Mouse (Mus musculus) neural tube, embryonic 13.5 days (tissue): Measurements from ENCODE around the gene Msi2. TPM values are rescaled to one million over a fixed set of nuclear protein-coding genes. Genes with fewer than 3 reads are reported as not detected.

Source experiments
- ATAC-seq: fragments of 200-750 bp; cut with Nextera tagmentation; 2 replicates; pipeline ENCODE4 v1.8.0; 2017; ENCODE audit warnings: low read depth, mild to moderate bottlenecking, moderate TSS enrichment, moderate library complexity
- H3K27ac ChIP-seq: fragments of 300-500 bp; sonication (generic); replicated peaks from 2 replicates; pipeline ENCODE4 v1.5.1; 2015; ENCODE audit warnings: moderate library complexity, mild to moderate bottlenecking, inconsistent platforms
- H3K27me3 ChIP-seq: fragments of 300-500 bp; sonication (generic); 2 replicates; pipeline ENCODE4 v1.6.1; 2015; ENCODE audit warnings: mild to moderate bottlenecking, inconsistent platforms
- H3K36me3 ChIP-seq: fragments of 300-500 bp; sonication (generic); 2 replicates; pipeline ENCODE4 v1.6.1; 2015; ENCODE audit warnings: mild to moderate bottlenecking, inconsistent platforms
- H3K4me1 ChIP-seq: fragments of 300-500 bp; sonication (generic); replicated peaks from 2 replicates; pipeline ENCODE4 v1.6.1; 2015; ENCODE audit warnings: inconsistent platforms
- H3K4me2 ChIP-seq: fragments of 300-500 bp; sonication (generic); 2 replicates; pipeline ENCODE4 v1.6.1; 2015; ENCODE audit warnings: inconsistent platforms, mild to moderate bottlenecking, moderate library complexity
- H3K4me3 ChIP-seq: fragments of 300-500 bp; sonication (generic); 2 replicates; pipeline ENCODE4 v1.5.1; 2015; ENCODE audit warnings: mild to moderate bottlenecking, inconsistent platforms
- H3K9ac ChIP-seq: fragments of 300-500 bp; sonication (generic); 2 replicates; pipeline ENCODE4 v1.6.1; 2015; ENCODE audit warnings: moderate library complexity, mild to moderate bottlenecking, inconsistent platforms
- H3K9me3 ChIP-seq: fragments of 300-500 bp; sonication (generic); 2 replicates; pipeline ENCODE4 v1.6.1; 2016; ENCODE audit warnings: inconsistent platforms
- WGBS: fragments of 180-500 bp; shearing (Covaris S2); methylation state at CpG from one replicate; pipeline ENCODE4 v1.1.7; 2015; 5-methylcytosine and 5-hydroxymethylcytosine counted together
- polyA plus RNA-seq: library from polyadenylated mRNA; unstranded; fragments of >200 nt; fragmentation: Nextera tagmentation; extraction: Ambion mirVana; gene quantifications from 2 replicates; pipeline ENCODE4 v1.2.1, GENCODE M21; 2015

Gene Msi2
- polyA plus RNA-seq, 1 experiment from 2014 or later, result 20.9 TPM

GRCm38 (mm10) chr11:88327016-88327415 is 391.3 kb downstream of the Msi2 start:
- no peak overlapping the region for H3K4me2 ChIP-seq
- H3K4me1 ChIP-seq, result peaks cover 48% of the 10 kb centered on the region
- H3K27me3 ChIP-seq, result no peaks in the 10 kb centered on the region
- H3K4me3 ChIP-seq, result no peak overlapping the region
- H3K9me3 ChIP-seq, result no peaks in the 10 kb centered on the region
- no peak overlapping the region for H3K9ac ChIP-seq
- 2% methylated on average over 4 of the region's 4 CpGs for WGBS
- H3K36me3 ChIP-seq, result no peaks in the 10 kb centered on the region
- H3K27ac ChIP-seq, result peak overlapping the region; percentile 39; the same call in 1 of the 2 replicates
- peak; percentile 75; the same call in 1 of the 2 replicates for ATAC-seq

GRCm38 (mm10) chr11:88318850-88319249 is 399.5 kb downstream of the Msi2 start:
- H3K4me3 ChIP-seq, result no peak overlapping the region
- H3K27ac ChIP-seq, result no peak overlapping the region
- no peak overlapping the region for H3K4me2 ChIP-seq
- H3K9ac ChIP-seq, result no peak overlapping the region
- no peaks in the 10 kb centered on the region for H3K27me3 ChIP-seq
- H3K36me3 ChIP-seq, result no peaks in the 10 kb centered on the region
- no peaks in the 10 kb centered on the region for H3K9me3 ChIP-seq
- 80% methylated on average over 5 of the region's 5 CpGs for WGBS
- peaks cover 32% of the 10 kb centered on the region for H3K4me1 ChIP-seq
- ATAC-seq, result no peak

GRCm38 (mm10) chr11:88315393-88315792 is 402.9 kb downstream of the Msi2 start:
- no peak for ATAC-seq
- H3K4me1 ChIP-seq, result peaks cover 66% of the 10 kb centered on the region
- no peak overlapping the region for H3K4me3 ChIP-seq
- H3K27ac ChIP-seq, result no peak overlapping the region
- 91% methylated on average over 5 of the region's 5 CpGs for WGBS
- H3K36me3 ChIP-seq, result no peaks in the 10 kb centered on the region
- H3K9me3 ChIP-seq, result no peaks in the 10 kb centered on the region
- no peaks in the 10 kb centered on the region for H3K27me3 ChIP-seq
- no peak overlapping the region for H3K4me2 ChIP-seq
- H3K9ac ChIP-seq, result no peak overlapping the region

GRCm38 (mm10) chr11:88314471-88314870 is 403.8 kb downstream of the Msi2 start:
- no peaks in the 10 kb centered on the region for H3K27me3 ChIP-seq
- no peak overlapping the region for H3K9ac ChIP-seq
- no peak overlapping the region for H3K4me2 ChIP-seq
- H3K4me3 ChIP-seq, result no peak overlapping the region
- ATAC-seq, result no peak
- peak overlapping the region; percentile 59 for H3K27ac ChIP-seq
- 29% methylated on average over 6 of the region's 6 CpGs for WGBS
- H3K9me3 ChIP-seq, result no peaks in the 10 kb centered on the region
- H3K36me3 ChIP-seq, result no peaks in the 10 kb centered on the region
- H3K4me1 ChIP-seq, result peaks cover 76% of the 10 kb centered on the region

- no peak for ATAC-seq
- Histone ChIP-seq H3K9ac (no peak overlapping the region), H3K4me2 (no peak overlapping the region), H3K9me3 (no peaks in the 10 kb centered on the region), H3K36me3 (no peaks in the 10 kb centered on the region), H3K4me3 (no peak overlapping the region), H3K27me3 (no peaks in the 10 kb centered on the region), H3K4me1 (peaks cover 85% of the 10 kb centered on the region), H3K27ac (peak overlapping the region; percentile 59)
- 1% methylated on average over 8 of the region's 8 CpGs for WGBS
Observed at GRCm38 (mm10) chr11:88313512-88313911, 404.8 kb downstream of the Msi2 start.

GRCm38 (mm10) chr11:88311606-88312005 is 406.7 kb downstream of the Msi2 start:
- H3K4me2 ChIP-seq, result no peak overlapping the region
- H3K9me3 ChIP-seq, result no peaks in the 10 kb centered on the region
- H3K4me3 ChIP-seq, result no peak overlapping the region
- peaks cover 73% of the 10 kb centered on the region for H3K4me1 ChIP-seq
- H3K27ac ChIP-seq, result peak overlapping the region; percentile 81
- no peaks in the 10 kb centered on the region for H3K27me3 ChIP-seq
- ATAC-seq, result no peak
- 61% methylated on average over 7 of the region's 7 CpGs for WGBS
- H3K36me3 ChIP-seq, result no peaks in the 10 kb centered on the region
- no peak overlapping the region for H3K9ac ChIP-seq

- 76% methylated on average over 6 of the region's 6 CpGs for WGBS
- Histone ChIP-seq H3K27me3 (no peaks in the 10 kb centered on the region), H3K4me3 (no peak overlapping the region), H3K27ac (peak overlapping the region; percentile 81), H3K4me1 (peaks cover 73% of the 10 kb centered on the region), H3K9ac (peak overlapping the region; percentile 39), H3K36me3 (no peaks in the 10 kb centered on the region), H3K9me3 (no peaks in the 10 kb centered on the region), H3K4me2 (no peak overlapping the region)
- no peak for ATAC-seq
Observed at GRCm38 (mm10) chr11:88310773-88311172, 407.5 kb downstream of the Msi2 start.

- WGBS, result 12% methylated on average over 10 of the region's 10 CpGs
Observed at GRCm38 (mm10) chr11:88309059-88309700, 409.1 kb downstream of the Msi2 start.

GRCm38 (mm10) chr11:88307616-88308543 is 410.4 kb downstream of the Msi2 start:
- no peaks in the 10 kb centered on the region for H3K36me3 ChIP-seq
- 80% methylated on average over 14 of the region's 14 CpGs for WGBS
- H3K4me3 ChIP-seq, result no peak overlapping the region
- peak overlapping the region; percentile 81 for H3K27ac ChIP-seq
- H3K4me1 ChIP-seq, result peaks cover 58% of the 10 kb centered on the region
- H3K9ac ChIP-seq, result no peak overlapping the region
- ATAC-seq, result no peak
- H3K9me3 ChIP-seq, result no peaks in the 10 kb centered on the region
- no peak overlapping the region for H3K4me2 ChIP-seq
- H3K27me3 ChIP-seq, result no peaks in the 10 kb centered on the region

More at GRCm38 (mm10) chr11:88309059-88309700, 409.1 kb downstream of the Msi2 start:
- Histone ChIP-seq H3K27ac (peak overlapping the region; percentile 81), H3K4me1 (peaks cover 66% of the 10 kb centered on the region), H3K4me2 (no peak overlapping the region), H3K27me3 (no peaks in the 10 kb centered on the region), H3K9me3 (no peaks in the 10 kb centered on the region), H3K9ac (0 out of 2 replicates have a peak overlapping the region, but pooled peaks have one; percentile 26), H3K36me3 (no peaks in the 10 kb centered on the region), H3K4me3 (no peak overlapping the region)
- peak; percentile 63; the same call in 1 of the 2 replicates for ATAC-seq

GRCm38 (mm10) chr11:88305759-88306158 is 412.6 kb downstream of the Msi2 start:
- no peak for ATAC-seq

GRCm38 (mm10) chr11:88301619-88302018 is 416.7 kb downstream of the Msi2 start:
- H3K4me1 ChIP-seq, result peaks cover 36% of the 10 kb centered on the region
- no peaks in the 10 kb centered on the region for H3K9me3 ChIP-seq
- H3K36me3 ChIP-seq, result no peaks in the 10 kb centered on the region
- WGBS, result 38% methylated on average over 6 of the region's 6 CpGs
- H3K4me2 ChIP-seq, result 0 out of 2 replicates have a peak overlapping the region, but pooled peaks have one; percentile 2
- no peak overlapping the region for H3K4me3 ChIP-seq
- no peak overlapping the region for H3K9ac ChIP-seq
- H3K27me3 ChIP-seq, result no peaks in the 10 kb centered on the region
- ATAC-seq, result no peak
- 0 out of 2 replicates have a peak overlapping the region, but pooled peaks have one; percentile 5 for H3K27ac ChIP-seq

More at GRCm38 (mm10) chr11:88305759-88306158, 412.6 kb downstream of the Msi2 start:
- H3K4me2 ChIP-seq, result no peak overlapping the region
- no peak overlapping the region for H3K9ac ChIP-seq
- H3K9me3 ChIP-seq, result no peaks in the 10 kb centered on the region
- no peak overlapping the region for H3K27ac ChIP-seq
- no peaks in the 10 kb centered on the region for H3K36me3 ChIP-seq
- H3K27me3 ChIP-seq, result no peaks in the 10 kb centered on the region
- WGBS, result 92% methylated on average over 6 of the region's 6 CpGs
- no peak overlapping the region for H3K4me3 ChIP-seq
- H3K4me1 ChIP-seq, result peaks cover 50% of the 10 kb centered on the region

- WGBS, result 39% methylated on average over 4 of the region's 4 CpGs
- Histone ChIP-seq H3K4me3 (no peak overlapping the region), H3K9me3 (no peaks in the 10 kb centered on the region), H3K36me3 (no peaks in the 10 kb centered on the region), H3K4me2 (no peak overlapping the region), H3K4me1 (peaks cover 55% of the 10 kb centered on the region), H3K27me3 (no peaks in the 10 kb centered on the region), H3K9ac (no peak overlapping the region), H3K27ac (no peak overlapping the region)
- no peak for ATAC-seq
Observed at GRCm38 (mm10) chr11:88299345-88299744, 419.0 kb downstream of the Msi2 start.
